Mouse (Mus musculus) midbrain, postnatal 0 days (tissue): ENCODE results near the gene Gm20792. TPM values are rescaled to one million over a fixed set of nuclear protein-coding genes. Genes with fewer than 3 reads are reported as not detected.
"Not testable (repeated sequence)": the region's sequence is repeated elsewhere in the genome, so short reads cannot be mapped to it uniquely, and the experiment has no call there.

Experiments used
- ATAC-seq: fragments of 200-750 bp; cut with Nextera tagmentation; 2 replicates; pipeline ENCODE4 v1.8.0; 2017; ENCODE audit warnings: moderate number of reproducible peaks, mild to moderate bottlenecking, moderate TSS enrichment, moderate library complexity; ENCODE audit not compliant: low FRiP score
- DNase-seq: peaks from one replicate; pipeline ENCODE4 v3.0.0-alpha.2; 2015; ENCODE audit warnings: low spot score
- H3K27ac ChIP-seq: fragments of 300-500 bp; sonication (generic); 2 replicates; pipeline ENCODE4 v1.5.1; 2014; ENCODE audit warnings: low read depth, mild to moderate bottlenecking, low read length, mixed read lengths
- H3K27me3 ChIP-seq: fragments of 300-500 bp; sonication (generic); 2 replicates; pipeline ENCODE4 v1.6.1; 2014; ENCODE audit warnings: low read length, control low read depth, mixed read lengths; ENCODE audit not compliant: insufficient read depth
- H3K36me3 ChIP-seq: fragments of 300-500 bp; sonication (generic); 2 replicates; pipeline ENCODE4 v1.6.1; 2014; ENCODE audit warnings: low read length, control low read depth, mixed read lengths; ENCODE audit not compliant: insufficient read depth
- H3K4me1 ChIP-seq: fragments of 300-500 bp; sonication (generic); 2 replicates; pipeline ENCODE4 v1.6.1; 2014; ENCODE audit warnings: mild to moderate bottlenecking, control low read depth, antibody characterized with exemption, low read length, mixed read lengths; ENCODE audit not compliant: insufficient read depth
- H3K4me2 ChIP-seq: fragments of 300-500 bp; sonication (generic); 2 replicates; pipeline ENCODE4 v1.6.1; 2014; ENCODE audit warnings: low read depth, mild to moderate bottlenecking, low read length, mixed read lengths; ENCODE audit not compliant: poor library complexity, severe bottlenecking
- H3K4me3 ChIP-seq: fragments of 300-500 bp; sonication (generic); 2 replicates; pipeline ENCODE4 v1.5.1; 2014; ENCODE audit warnings: low read depth, mild to moderate bottlenecking, low read length, moderate library complexity
- H3K9ac ChIP-seq: fragments of 300-500 bp; sonication (generic); replicated peaks from 2 replicates; pipeline ENCODE4 v1.6.1; 2014; ENCODE audit warnings: mild to moderate bottlenecking, low read length, moderate library complexity, mixed read lengths; ENCODE audit not compliant: poor library complexity, severe bottlenecking
- H3K9me3 ChIP-seq: fragments of 300-500 bp; sonication (generic); 2 replicates; pipeline ENCODE4 v1.6.1; 2016; ENCODE audit warnings: low read length, control low read depth
- WGBS: fragments of 180-500 bp; shearing (Covaris S2); extraction: QIAGEN DNeasy Blood & Tissue Kit; methylation state at CpG from one replicate; pipeline ENCODE4 v1.1.7; 2014; 5-methylcytosine and 5-hydroxymethylcytosine counted together
- polyA plus RNA-seq: library from polyadenylated mRNA; unstranded; fragments of >200 nt; fragmentation: Nextera tagmentation; extraction: Ambion mirVana; gene quantifications from 2 replicates; pipeline ENCODE4 v1.2.1, GENCODE M21; 2015
- total RNA-seq: library from RNA; depleted of rRNA; stranded (reverse); fragments of >200 nt; gene quantifications from 2 replicates; pipeline ENCODE4 v1.2.3, GENCODE M21; 2014; rRNA removed

Gene Gm20792
- not detected in 2 replicates for total RNA-seq
- not detected in 2 replicates for polyA plus RNA-seq

GRCm38 (mm10) chrY:48311555-48311954 lies at the start of gene Gm20792:
Gene Gm20792, plus strand, starts transcription at chrY:48311855.
- WGBS: no CpG with 5 or more reads among the region's 8 CpGs
- not testable (repeated sequence) for DNase-seq, H3K4me1 ChIP-seq, H3K27ac ChIP-seq, H3K36me3 ChIP-seq, H3K27me3 ChIP-seq, H3K4me2 ChIP-seq, H3K9me3 ChIP-seq, H3K9ac ChIP-seq, ATAC-seq, H3K4me3 ChIP-seq
